Mouse (Mus musculus): ENCODE measurements at regions not wholly inside any gene's neighbourhood (a gene's known extent, or its start where the extent isn't known, plus 50 kb on each side); places are given as distances from the start of the nearest gene placed in this dataset.
A peak's percentile ranks its signal among the peaks of the same experiment; 100 is the strongest.

GRCm38 (mm10) chr3:56789155-56789554 is 512.6 kb downstream of the Tm4sf1 start:
- peak; percentile 32 for DNase-seq (ENCODE audit: low spot score)

- no peak for DNase-seq (ENCODE audit: low spot score)
Observed at GRCm38 (mm10) chr3:56773920-56774319, 527.9 kb downstream of the Tm4sf1 start.

GRCm38 (mm10) chr3:56770225-56770624 is 531.6 kb downstream of the Tm4sf1 start:
- DNase-seq (ENCODE audit: low spot score), result no peak

- no peak for DNase-seq (ENCODE audit: low spot score)
Observed at GRCm38 (mm10) chr3:56767133-56767532, 534.7 kb downstream of the Tm4sf1 start.

- no peak for DNase-seq (ENCODE audit: low spot score)
Observed at GRCm38 (mm10) chr3:56764336-56764735, 537.5 kb downstream of the Tm4sf1 start.

GRCm38 (mm10) chr3:56763896-56764295 is 537.9 kb downstream of the Tm4sf1 start:
- DNase-seq (ENCODE audit: low spot score), result no peak

- DNase-seq (ENCODE audit: low spot score), result peak; percentile 10
Observed at GRCm38 (mm10) chr3:56753654-56754053, 548.1 kb downstream of the Tm4sf1 start.

- no peak for DNase-seq (ENCODE audit: low spot score)
Observed at GRCm38 (mm10) chr3:56751926-56752325, 549.9 kb downstream of the Tm4sf1 start.

- no peak for DNase-seq (ENCODE audit: low spot score)
Observed at GRCm38 (mm10) chr3:56740902-56741301, 557.4 kb upstream of the Nbea start.

- DNase-seq (ENCODE audit: low spot score), result no peak
Observed at GRCm38 (mm10) chr3:56739451-56739850, 556.0 kb upstream of the Nbea start.

- no peak for DNase-seq (ENCODE audit: low spot score)
Observed at GRCm38 (mm10) chr3:56730849-56731248, 547.3 kb upstream of the Nbea start.

- no peak for DNase-seq (ENCODE audit: low spot score)
Observed at GRCm38 (mm10) chr3:56724991-56725390, 541.5 kb upstream of the Nbea start.

- DNase-seq (ENCODE audit: low spot score), result no peak
Observed at GRCm38 (mm10) chr3:56708260-56708659, 524.8 kb upstream of the Nbea start.

- DNase-seq (ENCODE audit: low spot score), result no peak
Observed at GRCm38 (mm10) chr3:56707312-56707711, 523.8 kb upstream of the Nbea start.

GRCm38 (mm10) chr3:56706038-56706437 is 522.5 kb upstream of the Nbea start:
- DNase-seq (ENCODE audit: low spot score), result no peak

GRCm38 (mm10) chr3:56698941-56699340 is 515.4 kb upstream of the Nbea start:
- no peak for DNase-seq (ENCODE audit: low spot score)

- no peak for DNase-seq (ENCODE audit: low spot score)
Observed at GRCm38 (mm10) chr3:56698248-56698647, 514.7 kb upstream of the Nbea start.

- DNase-seq (ENCODE audit: low spot score), result no peak
Observed at GRCm38 (mm10) chr3:56681031-56681430, 497.5 kb upstream of the Nbea start.

GRCm38 (mm10) chr3:56668829-56669228 is 485.3 kb upstream of the Nbea start:
- DNase-seq (ENCODE audit: low spot score), result no peak

- no peak for DNase-seq (ENCODE audit: low spot score)
Observed at GRCm38 (mm10) chr3:56660594-56660993, 477.1 kb upstream of the Nbea start.

- DNase-seq (ENCODE audit: low spot score), result no peak
Observed at GRCm38 (mm10) chr3:56647313-56647712, 463.8 kb upstream of the Nbea start.
